Mouse (Mus musculus) C2C12 (cell line): ENCODE results near the gene Styk1.

Source experiments
- CTCF ChIP-seq: IDR thresholded peaks from one replicate; pipeline ENCODE4 v1.5.1; 2011; ENCODE audit not compliant: control insufficient read depth, insufficient read depth, insufficient read length
- MAX ChIP-seq: IDR thresholded peaks from one replicate; pipeline ENCODE4 v1.6.1; 2011; ENCODE audit warnings: mild to moderate bottlenecking, control low read depth
- USF1 ChIP-seq: IDR thresholded peaks from one replicate; pipeline ENCODE4 v1.6.1; 2011; ENCODE audit warnings: low read depth, mild to moderate bottlenecking, control low read depth, moderate library complexity

DNA sequence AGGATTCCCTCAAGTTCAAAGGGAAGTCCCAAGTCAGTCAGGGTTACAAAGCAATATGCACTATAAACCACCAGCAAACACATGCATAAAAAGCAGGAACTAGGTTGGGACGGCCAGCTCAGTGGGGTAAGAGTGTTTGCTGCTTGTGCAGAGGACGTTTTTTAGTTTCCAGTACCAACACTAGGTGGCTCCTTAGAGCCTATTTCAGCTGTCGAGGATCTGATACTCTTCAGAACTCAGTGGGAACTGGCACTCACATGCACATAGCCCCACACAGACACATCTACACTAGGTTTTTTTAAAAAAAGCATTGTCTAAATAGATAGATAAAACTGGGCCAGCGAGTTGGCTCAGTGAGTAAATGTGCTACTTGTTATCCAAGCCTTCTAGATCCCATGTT is 13.7 kb upstream of the Styk1 start:
- TF ChIP-seq CTCF: no peak
- TF ChIP-seq USF1: no peak
- no peak for TF ChIP-seq MAX
